Mouse (Mus musculus): ENCODE measurements at regions not wholly inside any gene's neighbourhood (a gene's known extent, or its start where the extent isn't known, plus 50 kb on each side); places are given as distances from the start of the nearest gene placed in this dataset.

DNA sequence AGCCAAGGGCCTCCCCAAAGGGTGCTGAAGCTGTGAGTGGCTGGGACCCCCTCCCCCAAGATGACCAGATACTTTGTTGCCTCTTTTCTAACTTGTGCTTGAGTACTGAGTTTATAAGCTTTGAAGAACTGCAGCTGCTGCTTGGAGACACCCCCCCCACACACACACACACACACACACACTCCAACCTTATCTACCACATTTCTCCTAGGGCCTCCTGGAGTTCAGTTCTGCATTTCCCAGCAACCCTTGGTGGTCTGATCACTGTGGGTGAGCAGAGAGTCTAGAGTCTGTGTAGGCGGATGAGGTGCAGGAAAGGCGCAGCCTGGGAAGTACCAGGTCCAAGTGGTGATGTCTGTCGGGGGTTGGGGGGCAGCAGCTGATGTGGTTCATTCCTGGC is 479.3 kb downstream of the Ajap1 start:
- H3K36me3 ChIP-seq (ENCODE audit: control insufficient read depth, insufficient read depth, low read length) = no peaks in the 10 kb centered on the region
- H3K4me3 ChIP-seq (ENCODE audit: low read length) = no peak overlapping the region
- ATAC-seq (ENCODE audit: low FRiP score, low TSS enrichment) = peak; percentile 39; the same call in 1 of the 2 replicates
- H3K4me2 ChIP-seq (replicated peaks; ENCODE audit: low read depth, low read length) = no peak overlapping the region
- no peaks in the 10 kb centered on the region for H3K27me3 ChIP-seq (ENCODE audit: control insufficient read depth, insufficient read depth, low read length)
- H3K9me3 ChIP-seq (ENCODE audit: control insufficient read depth, low read length) = peaks cover 4% of the 10 kb centered on the region; the same call in 1 of the 2 replicates
- 74% methylated on average over 3 of the region's 3 CpGs for WGBS
- H3K4me1 ChIP-seq (ENCODE audit: control insufficient read depth, insufficient read depth, low read length) = peaks cover 3% of the 10 kb centered on the region; the same call in 1 of the 2 replicates
- no peak overlapping the region for H3K27ac ChIP-seq (ENCODE audit: low read depth, low read length)
- no peak overlapping the region for H3K9ac ChIP-seq (ENCODE audit: low read depth, low read length)

DNA sequence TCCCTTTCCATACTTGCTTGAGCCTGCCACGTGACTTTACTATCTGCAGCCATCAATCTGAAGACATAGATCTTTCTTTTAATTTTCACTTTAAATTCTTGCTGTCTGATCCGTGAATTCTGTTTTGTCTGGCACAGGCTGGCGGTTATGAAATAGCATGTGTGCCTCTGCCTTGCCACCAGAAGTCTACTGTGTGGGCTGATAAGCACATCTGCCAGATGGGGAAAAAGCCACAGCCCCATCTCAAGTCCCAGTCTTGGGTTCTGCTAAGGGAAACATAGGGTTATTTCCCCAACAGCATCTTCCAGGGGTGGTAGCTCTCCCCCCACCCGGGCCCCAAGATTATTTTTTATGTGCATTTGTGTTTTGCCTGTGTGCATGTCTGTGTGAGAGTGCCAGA is 480.1 kb downstream of the Ajap1 start:
- WGBS = 70% methylated on average over 4 of the region's 4 CpGs
- Histone ChIP-seq H3K4me2 (replicated peaks; ENCODE audit: low read depth, low read length) (no peak overlapping the region), H3K9ac (ENCODE audit: low read depth, low read length) (no peak overlapping the region), H3K4me3 (ENCODE audit: low read length) (no peak overlapping the region), H3K4me1 (ENCODE audit: control insufficient read depth, insufficient read depth, low read length) (peaks cover 3% of the 10 kb centered on the region; the same call in 1 of the 2 replicates), H3K27me3 (ENCODE audit: control insufficient read depth, insufficient read depth, low read length) (no peaks in the 10 kb centered on the region), H3K9me3 (ENCODE audit: control insufficient read depth, low read length) (peaks cover 4% of the 10 kb centered on the region; the same call in 1 of the 2 replicates), H3K27ac (ENCODE audit: low read depth, low read length) (no peak overlapping the region), H3K36me3 (ENCODE audit: control insufficient read depth, insufficient read depth, low read length) (no peaks in the 10 kb centered on the region)
- no peak for ATAC-seq (ENCODE audit: low FRiP score, low TSS enrichment)

DNA sequence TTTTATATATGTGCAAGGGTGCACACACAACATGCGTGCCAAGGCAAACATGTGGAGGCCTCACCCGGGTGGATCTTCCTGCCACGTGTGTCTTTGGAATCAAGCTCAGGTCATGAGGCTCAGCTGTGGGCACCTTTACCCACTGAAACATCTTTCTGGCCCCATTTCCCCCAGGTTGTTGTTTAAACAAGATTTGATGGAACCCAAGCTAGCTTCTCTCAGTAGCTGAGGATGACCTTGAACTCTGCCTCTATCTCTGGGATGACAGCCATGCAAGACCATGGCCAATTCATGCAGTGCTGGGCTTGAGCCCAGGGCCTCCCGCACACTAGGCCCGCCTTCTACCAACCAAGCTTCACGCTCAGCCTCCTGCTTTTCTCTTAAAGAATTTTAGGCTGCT is 480.9 kb downstream of the Ajap1 start:
- Histone ChIP-seq H3K9ac (ENCODE audit: low read depth, low read length) (no peak overlapping the region), H3K4me3 (ENCODE audit: low read length) (no peak overlapping the region), H3K4me1 (ENCODE audit: control insufficient read depth, insufficient read depth, low read length) (peaks cover 3% of the 10 kb centered on the region; the same call in 1 of the 2 replicates), H3K27ac (ENCODE audit: low read depth, low read length) (no peak overlapping the region), H3K4me2 (replicated peaks; ENCODE audit: low read depth, low read length) (no peak overlapping the region), H3K27me3 (ENCODE audit: control insufficient read depth, insufficient read depth, low read length) (no peaks in the 10 kb centered on the region), H3K36me3 (ENCODE audit: control insufficient read depth, insufficient read depth, low read length) (no peaks in the 10 kb centered on the region), H3K9me3 (ENCODE audit: control insufficient read depth, low read length) (peaks cover 4% of the 10 kb centered on the region; the same call in 1 of the 2 replicates)
- no peak for ATAC-seq (ENCODE audit: low FRiP score, low TSS enrichment)
- WGBS = 84% methylated on average over 6 of the region's 6 CpGs

DNA sequence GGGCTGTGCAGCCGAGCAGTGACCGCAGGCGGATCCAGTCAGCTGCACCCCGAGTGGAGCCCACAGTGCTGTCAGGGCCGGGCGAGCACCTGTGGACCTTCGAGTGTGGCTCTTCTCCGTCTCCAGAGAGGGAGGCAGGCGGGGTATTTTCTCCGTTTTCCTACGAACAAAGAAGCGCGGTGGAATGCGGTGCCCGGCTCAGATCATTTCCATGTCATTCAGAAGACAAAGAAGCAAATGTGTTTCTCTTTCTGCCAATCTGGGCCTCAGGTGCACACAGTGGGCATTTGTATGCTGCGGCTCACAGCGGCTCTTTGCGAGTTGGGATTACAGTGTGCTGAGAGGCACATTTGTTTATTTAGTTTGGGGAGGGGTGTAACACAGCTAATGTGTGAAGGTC is 483.1 kb downstream of the Ajap1 start:
- H3K9ac ChIP-seq (ENCODE audit: low read depth, low read length) = no peak overlapping the region
- 54% methylated on average over 18 of the region's 18 CpGs for WGBS
- no peaks in the 10 kb centered on the region for H3K9me3 ChIP-seq (ENCODE audit: control insufficient read depth, low read length)
- no peak overlapping the region for H3K4me3 ChIP-seq (ENCODE audit: low read length)
- H3K36me3 ChIP-seq (ENCODE audit: control insufficient read depth, insufficient read depth, low read length) = no peaks in the 10 kb centered on the region
- no peaks in the 10 kb centered on the region for H3K27me3 ChIP-seq (ENCODE audit: control insufficient read depth, insufficient read depth, low read length)
- ATAC-seq (ENCODE audit: low FRiP score, low TSS enrichment) = no peak
- H3K4me2 ChIP-seq (replicated peaks; ENCODE audit: low read depth, low read length) = no peak overlapping the region
- H3K4me1 ChIP-seq (ENCODE audit: control insufficient read depth, insufficient read depth, low read length) = peaks cover 5% of the 10 kb centered on the region; the same call in 1 of the 2 replicates
- H3K27ac ChIP-seq (ENCODE audit: low read depth, low read length) = no peak overlapping the region

DNA sequence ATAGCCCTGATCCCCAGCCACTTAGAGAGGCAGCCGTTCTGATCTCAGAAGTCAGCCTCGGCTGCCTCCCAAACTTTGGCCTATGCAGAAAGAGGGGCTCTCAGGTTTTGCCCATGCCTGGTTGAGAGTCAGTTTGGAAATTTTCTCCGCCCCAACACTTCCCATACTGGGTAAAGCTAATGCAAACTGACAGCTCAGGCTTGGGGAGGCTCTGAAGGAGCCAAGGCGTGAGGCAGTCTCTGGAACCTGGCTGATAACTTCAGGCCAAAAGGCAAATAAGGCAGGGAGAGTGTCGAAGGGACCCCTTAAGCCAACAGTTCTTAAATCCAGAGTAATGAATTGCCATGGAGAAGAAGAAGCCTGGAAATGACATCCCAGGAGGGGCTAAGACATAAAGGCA is 485.4 kb downstream of the Ajap1 start:
- WGBS = 85% methylated on average over 5 of the region's 5 CpGs

DNA sequence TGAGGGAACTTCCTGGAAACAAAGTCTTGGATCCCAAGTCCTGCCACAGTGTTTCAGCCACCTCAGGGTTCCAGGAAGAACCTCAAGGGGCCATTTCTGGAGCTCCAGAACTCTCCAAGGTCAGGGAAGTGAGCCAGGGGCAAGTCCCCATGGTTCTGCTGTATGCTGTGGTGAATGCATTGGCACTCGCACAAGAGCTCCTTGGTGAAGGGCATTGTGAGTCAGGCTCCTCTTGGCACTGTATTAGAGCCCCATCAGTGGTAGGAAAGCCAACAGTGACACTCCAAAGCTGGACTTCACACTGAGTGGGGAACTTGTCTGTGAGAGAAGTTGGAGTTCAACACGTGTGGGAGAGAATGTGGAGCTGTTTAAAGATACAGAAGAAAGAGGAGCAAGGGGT is 486.0 kb downstream of the Ajap1 start:
- no peak overlapping the region for H3K4me2 ChIP-seq (replicated peaks; ENCODE audit: low read depth, low read length)
- no peak for ATAC-seq (ENCODE audit: low FRiP score, low TSS enrichment)
- H3K27me3 ChIP-seq (ENCODE audit: control insufficient read depth, insufficient read depth, low read length) = no peaks in the 10 kb centered on the region
- WGBS = 81% methylated on average over 2 of the region's 2 CpGs
- no peak overlapping the region for H3K4me3 ChIP-seq (ENCODE audit: low read length)
- H3K36me3 ChIP-seq (ENCODE audit: control insufficient read depth, insufficient read depth, low read length) = no peaks in the 10 kb centered on the region
- H3K9ac ChIP-seq (ENCODE audit: low read depth, low read length) = no peak overlapping the region
- H3K9me3 ChIP-seq (ENCODE audit: control insufficient read depth, low read length) = no peaks in the 10 kb centered on the region
- H3K27ac ChIP-seq (ENCODE audit: low read depth, low read length) = no peak overlapping the region
- H3K4me1 ChIP-seq (ENCODE audit: control insufficient read depth, insufficient read depth, low read length) = peaks cover 5% of the 10 kb centered on the region; the same call in 1 of the 2 replicates

More for the DNA sequence above, 485.4 kb downstream of the Ajap1 start:
- Histone ChIP-seq H3K27ac (ENCODE audit: low read depth, low read length) (no peak overlapping the region), H3K9me3 (ENCODE audit: control insufficient read depth, low read length) (no peaks in the 10 kb centered on the region), H3K27me3 (ENCODE audit: control insufficient read depth, insufficient read depth, low read length) (no peaks in the 10 kb centered on the region), H3K4me2 (replicated peaks; ENCODE audit: low read depth, low read length) (no peak overlapping the region), H3K9ac (ENCODE audit: low read depth, low read length) (no peak overlapping the region), H3K4me1 (ENCODE audit: control insufficient read depth, insufficient read depth, low read length) (peaks cover 7% of the 10 kb centered on the region; the same call in 1 of the 2 replicates), H3K4me3 (ENCODE audit: low read length) (no peak overlapping the region), H3K36me3 (ENCODE audit: control insufficient read depth, insufficient read depth, low read length) (no peaks in the 10 kb centered on the region)
- ATAC-seq (ENCODE audit: low FRiP score, low TSS enrichment) = no peak

DNA sequence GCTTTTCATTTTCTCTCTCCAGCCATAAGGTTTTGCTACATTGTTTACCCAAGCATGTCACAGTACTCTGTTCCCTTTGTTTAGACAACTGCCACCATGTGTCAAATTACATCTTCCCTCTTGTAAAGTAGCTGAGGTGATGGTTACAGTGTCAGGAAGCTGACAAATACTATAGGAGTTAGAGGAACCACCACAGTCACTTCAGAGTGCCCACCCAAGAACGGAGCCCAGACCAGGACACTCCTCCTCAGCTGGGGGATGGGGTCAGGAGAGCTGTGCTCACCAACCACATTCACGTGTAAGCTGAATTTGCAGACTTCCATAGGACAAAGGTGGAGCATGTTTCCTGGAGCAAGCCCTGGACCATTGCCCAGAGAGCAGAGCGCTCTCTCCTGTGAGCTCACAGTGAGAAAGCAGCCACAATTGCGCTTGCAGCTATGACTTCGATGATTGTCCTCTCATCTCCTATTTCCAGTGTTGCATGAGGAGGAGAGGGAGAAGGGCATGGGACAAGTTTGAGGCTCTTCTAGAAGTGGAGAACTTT is 487.5 kb downstream of the Ajap1 start:
- Histone ChIP-seq H3K9me3 (ENCODE audit: control insufficient read depth, low read length) (no peaks in the 10 kb centered on the region), H3K4me1 (ENCODE audit: control insufficient read depth, insufficient read depth, low read length) (0 out of 2 replicates have a peak, but pooled peaks cover 5% of the 10 kb centered on the region), H3K27me3 (ENCODE audit: control insufficient read depth, insufficient read depth, low read length) (no peaks in the 10 kb centered on the region), H3K9ac (ENCODE audit: low read depth, low read length) (no peak overlapping the region), H3K4me2 (replicated peaks; ENCODE audit: low read depth, low read length) (no peak overlapping the region), H3K4me3 (ENCODE audit: low read length) (no peak overlapping the region), H3K36me3 (ENCODE audit: control insufficient read depth, insufficient read depth, low read length) (no peaks in the 10 kb centered on the region), H3K27ac (ENCODE audit: low read depth, low read length) (no peak overlapping the region)
- 43% methylated on average over 5 of the region's 5 CpGs for WGBS
- peak; percentile 81 for ATAC-seq (ENCODE audit: low FRiP score, low TSS enrichment)

DNA sequence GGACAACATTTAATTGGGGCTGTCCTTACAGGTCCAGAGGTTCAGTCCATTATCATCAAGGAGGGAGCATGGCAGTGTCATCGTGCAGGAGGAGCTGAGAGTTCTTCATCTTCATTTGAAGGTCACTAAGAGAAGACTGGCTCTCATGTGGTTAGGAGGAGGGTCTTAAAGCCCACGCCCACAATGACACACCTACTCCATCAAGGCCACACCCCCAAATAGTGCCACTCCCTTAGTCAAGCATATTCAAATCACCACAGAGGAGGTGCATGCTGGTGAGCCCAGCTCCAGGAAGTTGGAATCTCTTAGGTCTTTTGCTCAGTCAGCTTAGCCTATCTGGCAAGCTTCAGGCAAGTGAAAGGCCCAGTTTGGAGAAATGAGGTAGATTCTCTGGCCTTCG is 488.4 kb downstream of the Ajap1 start:
- H3K9ac ChIP-seq (ENCODE audit: low read depth, low read length) = no peak overlapping the region
- no peaks in the 10 kb centered on the region for H3K36me3 ChIP-seq (ENCODE audit: control insufficient read depth, insufficient read depth, low read length)
- no peak overlapping the region for H3K27ac ChIP-seq (ENCODE audit: low read depth, low read length)
- 0 out of 2 replicates have a peak, but pooled peaks cover 5% of the 10 kb centered on the region for H3K4me1 ChIP-seq (ENCODE audit: control insufficient read depth, insufficient read depth, low read length)
- 80% methylated on average over 3 of the region's 3 CpGs for WGBS
- no peak overlapping the region for H3K4me2 ChIP-seq (replicated peaks; ENCODE audit: low read depth, low read length)
- no peak for ATAC-seq (ENCODE audit: low FRiP score, low TSS enrichment)
- H3K4me3 ChIP-seq (ENCODE audit: low read length) = no peak overlapping the region
- H3K9me3 ChIP-seq (ENCODE audit: control insufficient read depth, low read length) = no peaks in the 10 kb centered on the region
- H3K27me3 ChIP-seq (ENCODE audit: control insufficient read depth, insufficient read depth, low read length) = no peaks in the 10 kb centered on the region

DNA sequence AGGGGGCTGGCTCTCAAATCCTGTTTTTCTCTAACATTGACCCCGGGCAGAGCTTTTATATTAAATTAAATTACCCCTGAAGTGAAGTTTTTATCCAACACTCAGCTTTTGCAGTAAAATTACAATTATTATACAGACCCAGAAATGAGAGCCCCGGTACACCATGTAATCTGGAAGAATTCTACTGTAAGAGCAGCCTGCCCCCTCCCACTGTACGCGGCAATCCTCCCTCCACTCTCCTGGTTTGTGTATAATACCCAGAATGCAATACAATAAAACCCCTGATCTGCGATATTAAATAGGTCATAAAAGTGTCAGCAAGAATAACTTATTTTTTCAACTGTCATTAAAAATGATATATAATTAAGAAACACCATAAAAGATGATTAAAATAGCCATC is 492.3 kb downstream of the Ajap1 start:
- Histone ChIP-seq H3K36me3 (ENCODE audit: control insufficient read depth, insufficient read depth, low read length) (no peaks in the 10 kb centered on the region), H3K9ac (ENCODE audit: low read depth, low read length) (no peak overlapping the region), H3K27ac (ENCODE audit: low read depth, low read length) (no peak overlapping the region), H3K27me3 (ENCODE audit: control insufficient read depth, insufficient read depth, low read length) (no peaks in the 10 kb centered on the region), H3K4me2 (replicated peaks; ENCODE audit: low read depth, low read length) (no peak overlapping the region), H3K4me1 (ENCODE audit: control insufficient read depth, insufficient read depth, low read length) (0 out of 2 replicates have a peak, but pooled peaks cover 5% of the 10 kb centered on the region), H3K9me3 (ENCODE audit: control insufficient read depth, low read length) (no peaks in the 10 kb centered on the region), H3K4me3 (ENCODE audit: low read length) (no peak overlapping the region)
- 65% methylated on average over 5 of the region's 5 CpGs for whole genome bisulfite sequencing
- no peak for ATAC-seq (ENCODE audit: low FRiP score, low TSS enrichment)

Measured in kidney, embryonic 14.5 days (tissue).